ENCODE assay signal across 32 mouse cellular contexts in the genomic region with DNA sequence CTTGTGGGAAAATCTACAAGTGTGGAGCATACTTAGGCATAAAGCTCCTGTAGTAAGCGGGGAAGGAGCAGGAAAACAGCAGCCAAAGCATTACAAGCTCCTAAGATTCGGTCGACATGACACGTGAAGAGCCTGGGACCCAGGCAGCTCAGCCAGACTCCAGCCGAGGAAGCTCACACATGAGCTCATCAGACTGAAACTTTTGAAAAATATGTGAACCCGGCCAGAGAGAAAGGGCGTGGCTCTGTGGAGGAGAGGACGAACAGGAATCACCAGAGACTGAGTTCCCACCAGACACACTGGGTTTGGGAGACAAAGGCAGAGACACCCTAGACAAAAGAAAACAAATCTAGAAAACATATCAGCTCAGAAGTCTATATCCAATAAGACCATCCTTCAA. TPM values are rescaled to one million over a fixed set of nuclear protein-coding genes. Genes with fewer than 3 reads are reported as not detected.
DNase-seq lines count a peak whose midpoint lies in the region; ATAC-seq and TF ChIP-seq lines count a peak whose summit lies in the region.
"Had no signal": no experiment of that assay in that cellular context is flagged by ENCODE, and none has a peak within 500 bp of the region (broad histone marks: within the 10 kb centered on the region; RNA-seq: fewer than 3 reads in every experiment).

No protein-coding gene starts in this region.

- no peak for TF ChIP-seq EP300 in liver, postnatal 0 days (IDR thresholded peaks at IDR 0.05; ENCODE audit: low read depth)

- H3K4me2 ChIP-seq in forebrain, embryonic 11.5 days (ENCODE audit: low read depth, low read length, severe bottlenecking), result no peak overlapping the region
- no peak overlapping the region for H3K4me2 ChIP-seq in forebrain, embryonic 12.5 days
- H3K4me2 ChIP-seq in liver, postnatal 0 days (ENCODE audit: low read depth, low read length), result no peak overlapping the region
- H3K4me2 ChIP-seq in liver, embryonic 11.5 days, result no peak overlapping the region
- H3K4me2 ChIP-seq in intestine, postnatal 0 days (replicated peaks; ENCODE audit: low read depth), result no peak overlapping the region
- H3K4me2 ChIP-seq: embryonic facial prominence, embryonic 15.5 days; heart, embryonic 13.5 days; limb, embryonic 13.5 days; liver, embryonic 12.5 days; neural tube, embryonic 12.5 days had no signal

- no peak for ATAC-seq in forebrain, embryonic 11.5 days (replicated peaks; ENCODE audit: low FRiP score)
- ATAC-seq in forebrain, embryonic 12.5 days (ENCODE audit: low FRiP score), result no peak
- ATAC-seq in liver, postnatal 0 days, result no peak
- ATAC-seq in liver, embryonic 11.5 days (replicated peaks; ENCODE audit: low FRiP score), result no peak
- ATAC-seq in intestine, postnatal 0 days, result no peak
- ATAC-seq: activated CD4-positive, CD25-positive, alpha-beta regulatory T cell, adult 4 months; forebrain, embryonic 14.5 days; hindbrain, embryonic 16.5 days; liver, embryonic 12.5 days; lung, postnatal 0 days; midbrain, embryonic 16.5 days had no signal

- no peak overlapping the region for H3K4me3 ChIP-seq in forebrain, embryonic 11.5 days (ENCODE audit: low read depth, low read length)
- no peak overlapping the region for H3K4me3 ChIP-seq in forebrain, embryonic 12.5 days (replicated peaks)
- H3K4me3 ChIP-seq in liver, postnatal 0 days (ENCODE audit: low read depth, low read length), result no peak overlapping the region
- H3K4me3 ChIP-seq in liver, embryonic 11.5 days (ENCODE audit: low read depth, low read length), result no peak overlapping the region
- H3K4me3 ChIP-seq in intestine, postnatal 0 days (ENCODE audit: low read depth, low read length), result no peak overlapping the region
- H3K4me3 ChIP-seq: embryonic facial prominence, embryonic 15.5 days; heart, embryonic 13.5 days; limb, embryonic 13.5 days; liver, embryonic 12.5 days; megakaryocyte, embryonic 14.5 days; neural tube, embryonic 12.5 days had no signal

- H3K4me1 ChIP-seq in forebrain, embryonic 11.5 days (replicated peaks; ENCODE audit: control insufficient read depth, insufficient read depth, low read length), result no peaks in the 10 kb centered on the region
- H3K4me1 ChIP-seq in forebrain, embryonic 12.5 days, result no peaks in the 10 kb centered on the region
- H3K4me1 ChIP-seq in liver, postnatal 0 days (ENCODE audit: insufficient read depth), result no peaks in the 10 kb centered on the region
- H3K4me1 ChIP-seq in liver, embryonic 11.5 days (replicated peaks; ENCODE audit: control insufficient read depth, insufficient read depth, low read length), result no peaks in the 10 kb centered on the region
- no peaks in the 10 kb centered on the region for H3K4me1 ChIP-seq in intestine, postnatal 0 days (replicated peaks; ENCODE audit: control insufficient read depth, insufficient read depth, low read length)
- H3K4me1 ChIP-seq: embryonic facial prominence, embryonic 15.5 days; heart, embryonic 13.5 days; limb, embryonic 13.5 days; liver, embryonic 12.5 days; megakaryocyte, embryonic 14.5 days; neural tube, embryonic 12.5 days had no signal

- H3K36me3 ChIP-seq in forebrain, embryonic 11.5 days (ENCODE audit: control insufficient read depth, insufficient read depth, low read length), result no peaks in the 10 kb centered on the region
- no peaks in the 10 kb centered on the region for H3K36me3 ChIP-seq in forebrain, embryonic 12.5 days (replicated peaks)
- no peaks in the 10 kb centered on the region for H3K36me3 ChIP-seq in liver, postnatal 0 days (replicated peaks; ENCODE audit: insufficient read depth, low read length)
- no peaks in the 10 kb centered on the region for H3K36me3 ChIP-seq in liver, embryonic 11.5 days (ENCODE audit: control insufficient read depth, insufficient read depth, low read length)
- H3K36me3 ChIP-seq in intestine, postnatal 0 days (ENCODE audit: control insufficient read depth, insufficient read depth), result no peaks in the 10 kb centered on the region
- H3K36me3 ChIP-seq: embryonic facial prominence, embryonic 15.5 days; heart, embryonic 13.5 days; limb, embryonic 13.5 days; liver, embryonic 12.5 days; neural tube, embryonic 12.5 days had no signal

- WGBS in forebrain, embryonic 11.5 days, result 92% methylated on average over 8 of the region's 8 CpGs
- 91% methylated on average over 8 of the region's 8 CpGs for WGBS in forebrain, embryonic 12.5 days
- 86% methylated on average over 8 of the region's 8 CpGs for WGBS in liver, postnatal 0 days (ENCODE audit: insufficient replicate concordance)
- 78% methylated on average over 8 of the region's 8 CpGs for WGBS in liver, embryonic 11.5 days
- 65% methylated on average over 8 of the region's 8 CpGs for WGBS in intestine, postnatal 0 days

- H3K9me3 ChIP-seq in forebrain, embryonic 11.5 days (ENCODE audit: control insufficient read depth, low read length), result no peaks in the 10 kb centered on the region
- H3K9me3 ChIP-seq in forebrain, embryonic 12.5 days, result 0 out of 2 replicates have a peak, but pooled peaks cover 6% of the 10 kb centered on the region
- peaks cover 10% of the 10 kb centered on the region for H3K9me3 ChIP-seq in liver, postnatal 0 days (ENCODE audit: low read length)
- H3K9me3 ChIP-seq in liver, embryonic 11.5 days (ENCODE audit: control insufficient read depth, low read length), result no peaks in the 10 kb centered on the region; the same call in 1 of the 2 replicates
- H3K9me3 ChIP-seq in intestine, postnatal 0 days (ENCODE audit: control insufficient read depth), result 0 out of 2 replicates have a peak, but pooled peaks cover 3% of the 10 kb centered on the region
- H3K9me3 ChIP-seq: embryonic facial prominence, embryonic 15.5 days had no signal

- no peak for TF ChIP-seq CTCF in liver, postnatal 0 days (IDR thresholded peaks at IDR 0.05; ENCODE audit: low read depth)
- no peak for TF ChIP-seq CTCF in intestine, postnatal 0 days (IDR thresholded peaks at IDR 0.05; ENCODE audit: low read depth)

- H3K27ac ChIP-seq in forebrain, embryonic 11.5 days (ENCODE audit: low read depth, low read length), result no peak overlapping the region
- H3K27ac ChIP-seq in forebrain, embryonic 12.5 days, result no peak overlapping the region
- no peak overlapping the region for H3K27ac ChIP-seq in liver, postnatal 0 days (ENCODE audit: low read depth)
- no peak overlapping the region for H3K27ac ChIP-seq in liver, embryonic 11.5 days (ENCODE audit: low read depth, low read length)
- no peak overlapping the region for H3K27ac ChIP-seq in intestine, postnatal 0 days (ENCODE audit: low read depth, low read length)
- H3K27ac ChIP-seq: embryonic facial prominence, embryonic 15.5 days; heart, embryonic 13.5 days; kidney, postnatal 0 days; limb, embryonic 13.5 days; liver, embryonic 12.5 days; neural tube, embryonic 12.5 days had no signal

- peak; percentile 11 for DNase-seq in forebrain, embryonic 11.5 days (ENCODE audit: low spot score)
- DNase-seq in liver, postnatal 0 days, result peak; percentile 8
- DNase-seq in liver, embryonic 11.5 days (ENCODE audit: low spot score), result no peak
- DNase-seq in right cerebral cortex, postnatal 10 days (ENCODE audit: low spot score in 2 of 2), result peak; percentile 4 to 10
- no peak for DNase-seq in right cerebral cortex, postnatal 36 days (ENCODE audit: low spot score in 2 of 2)
- DNase-seq: adrenal gland, adult 2 months; adrenal gland, postnatal 36 days; cerebellum, adult 2 months; cerebellum, postnatal 14 days; gastrocnemius, postnatal 14 days; heart, postnatal 14 days; kidney, adult 8-10 months; layer of hippocampus, postnatal 36 days; lung, postnatal 4 days; retina, postnatal 1 day; right cerebral cortex, postnatal 25 days; thymus, postnatal 14 days had no signal

- H3K9ac ChIP-seq in forebrain, embryonic 11.5 days (ENCODE audit: low read length), result no peak overlapping the region
- H3K9ac ChIP-seq in forebrain, embryonic 12.5 days, result no peak overlapping the region
- no peak overlapping the region for H3K9ac ChIP-seq in liver, postnatal 0 days (replicated peaks)
- H3K9ac ChIP-seq in liver, embryonic 11.5 days (ENCODE audit: low read depth, low read length), result no peak overlapping the region
- H3K9ac ChIP-seq in intestine, postnatal 0 days (ENCODE audit: low read depth, low read length), result no peak overlapping the region
- H3K9ac ChIP-seq: embryonic facial prominence, embryonic 15.5 days; heart, embryonic 13.5 days; limb, embryonic 13.5 days; liver, embryonic 12.5 days; neural tube, embryonic 12.5 days had no signal

- H3K27me3 ChIP-seq in forebrain, embryonic 11.5 days (ENCODE audit: control insufficient read depth, insufficient read depth, low read length), result no peaks in the 10 kb centered on the region
- H3K27me3 ChIP-seq in forebrain, embryonic 12.5 days, result peaks cover 25% of the 10 kb centered on the region
- no peaks in the 10 kb centered on the region for H3K27me3 ChIP-seq in liver, postnatal 0 days (ENCODE audit: insufficient read depth, low read length)
- H3K27me3 ChIP-seq in liver, embryonic 11.5 days (replicated peaks; ENCODE audit: control insufficient read depth, insufficient read depth, low read length), result peaks cover 8% of the 10 kb centered on the region
- H3K27me3 ChIP-seq in intestine, postnatal 0 days (replicated peaks; ENCODE audit: control insufficient read depth, insufficient read depth, low read length), result no peaks in the 10 kb centered on the region
- H3K27me3 ChIP-seq: embryonic facial prominence, embryonic 15.5 days; neural tube, embryonic 12.5 days had no signal

RNA-seq across cellular contexts. Expression of a gene that starts 35.9 kb away (rescaled TPM):
- polyA plus RNA-seq in forebrain, embryonic 11.5 days (2014; fragmentation: Nextera tagmentation; extraction: Ambion mirVana), result 1.1 and 1.9 TPM in 2 replicates
- polyA plus RNA-seq in forebrain, embryonic 12.5 days (2016; fragmentation: Nextera tagmentation; extraction: Ambion mirVana), result 1.2 and 2.1 TPM in 2 replicates
- polyA plus RNA-seq in liver, postnatal 0 days (2015; fragmentation: Nextera tagmentation; extraction: Ambion mirVana), result 0.34 and 0.41 TPM in 2 replicates
- 1.3 and 1.8 TPM in 2 replicates for polyA plus RNA-seq in liver, embryonic 11.5 days (2014; fragmentation: Nextera tagmentation; extraction: Ambion mirVana)
- polyA plus RNA-seq in intestine, postnatal 0 days (2015; fragmentation: Nextera tagmentation; extraction: Ambion mirVana), result 5.1 and 6.1 TPM in 2 replicates
- polyA plus RNA-seq: activated CD4-positive, CD25-positive, alpha-beta regulatory T cell, adult 4 months; C2C12 had no signal

Comparison
In these comparisons a context has a peak if more than half of its experiments do, and no peak if none do; other contexts are left out.
1. DNase-seq: peak in forebrain, embryonic 11.5 days (single experiment), liver, postnatal 0 days (single experiment) and right cerebral cortex, postnatal 10 days (2 of 2); none in liver, embryonic 11.5 days (single experiment) and right cerebral cortex, postnatal 36 days (0 of 2).